Mouse (Mus musculus): ENCODE results near the gene Gm10340. TPM values are rescaled to one million over a fixed set of nuclear protein-coding genes. Genes with fewer than 3 reads are reported as not detected.
"Not testable (repeated sequence)": the region's sequence is repeated elsewhere in the genome, so short reads cannot be mapped to it uniquely, and the experiment has no call there.

Gm10340 gene
- not detected for total RNA-seq (2021)
- long read RNA-seq, experiment 1 = 0 reads
- long read RNA-seq, experiment 2 = 0 reads

- intact Hi-C loops (cut with DNase I); DNase-seq; H3K27ac ChIP-seq; H3K4me3 ChIP-seq: not testable (repeated sequence)
These were observed at the start of gene Gm10340 for GRCm38 (mm10) chr14:3133697-3134096. TSS of gene Gm10340 (plus strand) at chr14:3133997.

- DNase-seq = peak; percentile 17
- intact Hi-C loops (cut with DNase I); H3K4me3 ChIP-seq: not testable (repeated sequence)
These were observed 17.7 kb upstream of the Gm10340 start for GRCm38 (mm10) chr14:3116051-3116450.

GRCm38 (mm10) chr14:3187955-3188354 is 54.2 kb downstream of the Gm10340 start, which contains the start of gene Gm5795:
TSS of gene Gm5795 (plus strand) at chr14:3188255.
- intact Hi-C loops (cut with DNase I) = not testable (repeated sequence)

More at GRCm38 (mm10) chr14:3116051-3116450, 17.7 kb upstream of the Gm10340 start:
- H3K27ac ChIP-seq = not testable (repeated sequence)

More at GRCm38 (mm10) chr14:3187955-3188354, 54.2 kb downstream of the Gm10340 start, which contains the start of gene Gm5795:
- H3K4me3 ChIP-seq, DNase-seq, H3K27ac ChIP-seq: not testable (repeated sequence)

Other genes with a start within 250 kb of the Gm10340 start
- not detected for gene Gm2888, start 104.0 kb upstream of the Gm10340 start, total RNA-seq (2021)
- gene Gm2897, start 84.7 kb upstream of the Gm10340 start, total RNA-seq (2021) = not detected
- not detected for gene Gm5795, start 54.3 kb downstream of the Gm10340 start, total RNA-seq (2021)
- gene D830030K20Rik, start 74.5 kb downstream of the Gm10340 start, total RNA-seq (2021) = not detected
- gene Gm2956, start 198.6 kb downstream of the Gm10340 start, total RNA-seq (2021) = not detected